Mouse (Mus musculus) kidney, postnatal 36 days (tissue): ENCODE measurements around the gene Prune1.
"Not testable (repeated sequence)": the region's sequence is repeated elsewhere in the genome, so short reads cannot be mapped to it uniquely, and the experiment has no call there.

ENCODE experiments used
- DNase-seq, 2 experiments: peaks; one replicate each; pipeline ENCODE4 v3.0.0; 2021 to 2022; ENCODE audit warnings: mixed read lengths in 2 of 2

The Prune1 gene

DNA sequence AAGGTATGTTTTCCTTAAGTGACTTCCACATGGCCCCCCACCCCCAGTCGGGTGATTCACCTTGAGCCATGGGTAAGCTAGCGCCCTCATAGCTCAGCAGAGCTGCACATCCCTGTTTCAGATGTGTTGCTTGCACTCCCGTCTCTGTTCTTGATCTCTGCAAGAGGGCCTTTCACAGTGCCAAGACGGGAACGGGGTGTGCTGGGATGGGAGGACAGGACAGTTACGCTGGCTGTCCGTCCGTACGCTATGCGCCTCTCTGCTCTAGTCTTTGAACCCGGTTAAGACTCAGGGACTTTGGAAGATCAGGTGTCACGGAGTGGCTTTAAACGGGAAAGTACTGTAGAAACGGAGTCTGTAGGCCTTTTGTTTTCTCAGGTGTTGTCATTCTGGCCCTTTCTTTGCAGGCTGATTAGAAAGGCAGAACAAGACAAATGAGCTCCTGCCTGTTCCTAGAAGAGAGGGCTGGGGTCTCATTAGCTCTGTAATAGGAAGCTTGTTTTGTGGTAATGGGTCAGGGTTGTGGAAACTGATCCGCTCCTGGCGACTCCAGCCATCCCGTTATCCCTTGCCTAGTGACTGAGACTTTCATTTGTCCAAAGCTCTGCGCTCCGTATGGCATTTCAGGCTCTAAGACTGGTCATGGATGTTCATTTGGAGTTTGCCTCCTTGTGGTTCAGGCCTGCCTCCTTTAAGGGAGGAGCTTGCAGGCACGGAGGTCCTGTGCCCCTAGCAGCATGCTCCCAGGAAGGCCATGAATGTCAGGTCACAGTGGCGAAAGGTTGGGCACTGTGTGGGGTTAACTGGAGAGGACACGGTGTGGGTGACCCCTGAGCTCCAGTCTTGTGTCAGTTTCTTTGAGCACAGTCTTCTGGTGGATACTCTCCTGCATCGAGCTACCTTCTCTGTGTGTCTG is 46.2 kb downstream of the Prune1 start:
- peak; percentile 29 to 61 for DNase-seq

DNA sequence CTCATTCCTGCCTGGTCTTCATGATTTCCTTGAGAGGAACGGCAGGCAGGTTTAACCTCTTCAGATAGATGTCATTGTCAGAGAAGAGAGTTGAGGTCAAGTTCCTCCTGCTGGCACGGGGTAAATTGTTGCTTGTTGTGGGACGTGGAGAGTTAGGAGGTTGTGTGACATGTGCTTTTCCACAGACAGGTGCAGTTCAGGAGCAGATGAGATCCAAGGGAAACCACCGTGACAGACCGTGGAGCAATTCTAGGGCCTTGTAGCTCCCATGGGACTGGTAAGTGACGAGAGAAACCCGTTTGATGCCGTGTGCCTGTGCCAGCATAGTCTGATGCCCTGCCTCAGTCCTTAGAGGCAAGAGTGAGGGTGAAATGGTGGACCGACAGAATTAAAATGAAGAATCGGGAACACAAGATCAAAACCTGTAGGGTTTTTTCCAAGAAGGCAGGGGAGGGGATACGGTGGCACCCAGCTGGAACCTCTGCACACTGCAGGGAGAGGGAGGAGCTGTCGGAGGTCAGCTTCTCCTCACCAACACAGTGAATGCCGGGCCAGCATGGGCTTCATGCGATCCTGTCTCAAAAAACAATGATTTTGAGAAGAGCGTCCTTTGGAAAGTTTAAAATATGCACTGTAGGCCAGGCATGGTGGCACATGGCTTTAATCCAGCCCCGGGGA is 48.4 kb downstream of the Prune1 start:
- DNase-seq: peak; percentile 43 to 63

DNA sequence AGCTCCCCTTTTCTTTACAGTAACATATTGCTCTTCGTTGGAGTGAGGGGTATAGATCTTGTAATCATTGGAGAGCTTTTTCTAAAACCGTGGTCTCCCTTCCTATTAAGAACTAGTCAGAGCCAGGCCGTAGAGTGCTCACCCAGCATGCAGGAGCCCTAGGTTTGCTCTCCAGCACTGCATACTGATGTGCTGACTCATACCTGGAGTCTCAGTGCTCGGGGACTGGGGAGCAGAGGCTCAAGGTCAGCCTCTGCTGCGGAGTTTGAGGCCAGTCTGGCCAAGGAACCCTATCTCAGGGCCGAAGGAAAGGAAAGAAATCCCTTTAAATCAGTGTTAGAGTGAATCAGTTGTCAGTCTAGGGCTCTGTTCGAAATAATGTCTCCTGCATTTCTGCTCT is 49.1 kb downstream of the Prune1 start:
- peak; percentile 64 to 80 for DNase-seq

DNA sequence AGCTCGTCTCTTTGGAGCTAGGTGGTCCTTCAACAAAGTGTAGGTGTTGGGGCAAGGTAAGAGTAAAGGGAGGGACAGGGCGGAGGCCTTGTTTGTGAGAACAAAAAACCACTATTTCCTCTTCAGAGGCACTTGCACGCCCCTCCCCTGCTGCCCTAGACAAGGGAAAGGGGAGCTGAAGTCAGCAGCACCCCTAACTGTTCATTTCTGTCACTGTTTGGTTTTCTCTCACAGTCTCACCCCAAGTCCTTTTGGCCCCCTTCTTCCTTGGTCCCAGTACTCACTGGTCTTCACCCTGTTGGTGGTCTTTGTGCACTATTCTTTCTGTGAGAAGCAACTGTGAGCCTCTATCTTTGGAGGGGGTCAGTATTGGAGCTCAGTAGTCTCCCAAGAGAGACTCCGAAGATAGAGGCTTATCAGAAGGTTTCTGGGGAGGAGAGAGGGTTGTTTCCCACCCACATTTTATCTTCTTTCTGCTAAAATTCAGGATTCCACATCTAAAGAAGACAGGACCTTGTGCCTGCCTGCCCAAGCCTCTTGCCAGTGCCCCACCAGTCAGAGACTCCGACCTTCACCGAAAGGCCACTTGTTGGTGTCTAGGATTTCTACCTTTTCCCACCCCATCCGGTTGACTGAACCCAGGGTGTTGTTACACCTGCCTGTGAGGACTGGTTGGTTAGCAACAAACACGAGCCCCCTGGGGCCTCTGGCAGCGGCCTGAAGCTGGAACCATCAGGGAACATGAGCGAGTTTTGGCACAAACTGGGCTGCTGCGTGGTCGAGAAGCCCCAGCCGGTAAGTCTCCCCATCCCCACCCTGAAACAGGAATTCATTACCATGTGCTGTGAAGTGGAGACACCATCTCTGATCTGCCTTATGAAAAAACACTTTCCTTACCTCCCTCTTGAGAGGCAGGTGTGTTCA is 50.3 kb downstream of the Prune1 start, which contains the start of gene Mllt11:
Gene Mllt11, minus strand, starts transcription at position 874 of the 924 bp plus-strand sequence.
- peak; percentile 41 to 48 for DNase-seq

DNA sequence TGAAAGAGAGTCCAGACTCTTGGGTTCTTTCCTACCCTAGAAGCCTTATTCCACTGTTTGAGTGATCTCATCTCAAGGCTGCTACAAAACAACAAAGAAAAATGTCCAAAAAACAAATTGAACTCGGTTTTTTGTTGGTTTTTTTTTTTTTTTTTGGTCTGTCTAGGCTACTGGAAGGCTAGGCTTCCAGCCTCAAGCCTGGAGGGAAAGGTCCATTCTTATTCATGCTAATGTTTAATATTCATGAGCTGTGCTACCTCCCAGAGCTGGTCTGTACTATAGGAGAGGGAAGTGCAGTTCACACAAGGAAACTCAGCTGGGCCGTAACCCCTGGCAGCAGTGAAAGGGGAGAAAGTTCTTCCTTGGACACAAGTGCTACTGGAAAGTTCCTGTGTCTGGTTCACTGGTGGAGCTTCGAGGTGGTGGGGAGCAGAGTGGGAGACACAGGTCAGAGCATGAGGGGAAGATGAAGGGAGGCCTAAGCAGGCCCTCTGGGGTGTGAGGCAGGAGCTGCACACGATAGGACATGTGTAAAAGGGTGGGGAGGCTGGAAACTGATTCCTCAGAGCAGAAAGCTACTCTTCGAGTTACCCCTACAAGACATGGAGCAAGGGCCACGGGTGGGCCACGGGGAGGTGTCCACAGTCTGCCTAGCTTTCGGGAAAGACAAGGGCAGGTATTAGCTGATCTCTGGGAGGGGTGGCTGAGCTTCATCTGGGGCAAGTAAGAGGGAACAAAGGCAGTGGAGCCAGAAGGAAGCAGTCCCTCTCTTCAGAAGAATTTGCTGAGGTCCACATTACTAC is 51.2 kb downstream of the Prune1 start:
- peak; percentile 55 to 67 for DNase-seq

DNA sequence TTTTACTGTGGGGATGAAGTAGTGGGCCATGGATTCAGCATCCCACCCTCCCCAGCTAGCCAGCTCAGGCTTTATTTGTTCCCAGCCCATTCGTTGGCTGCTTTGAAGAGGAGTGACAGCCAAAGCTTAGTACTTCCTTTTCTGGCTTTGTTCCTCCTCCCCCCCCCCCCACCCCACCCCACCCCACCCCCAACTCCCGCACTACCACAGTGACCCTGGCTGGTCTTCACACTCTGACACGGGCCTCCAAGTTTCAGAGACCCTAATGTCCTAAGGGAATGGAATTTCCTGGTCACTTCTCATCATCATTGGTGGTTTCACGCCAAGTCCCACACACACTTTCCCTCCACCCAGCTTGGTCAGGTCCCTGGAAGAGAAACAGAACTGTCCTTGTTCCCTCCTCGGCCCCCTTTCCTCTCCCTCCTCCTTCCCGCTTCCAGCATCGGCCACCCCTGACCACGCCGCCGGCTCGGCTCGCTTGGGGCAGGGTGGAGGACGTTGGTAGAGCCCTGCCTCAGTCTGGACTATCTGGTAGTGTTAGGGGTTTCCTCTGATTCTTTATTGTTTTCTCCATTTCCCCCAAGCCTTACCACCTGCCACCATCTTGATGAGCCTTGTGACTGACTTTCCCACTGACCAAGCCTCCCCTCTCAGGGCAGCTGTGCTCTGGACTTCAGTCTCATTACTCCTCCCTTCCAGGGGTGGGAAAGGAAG is 51.9 kb downstream of the Prune1 start:
- DNase-seq: peak; percentile 71 to 80

DNA sequence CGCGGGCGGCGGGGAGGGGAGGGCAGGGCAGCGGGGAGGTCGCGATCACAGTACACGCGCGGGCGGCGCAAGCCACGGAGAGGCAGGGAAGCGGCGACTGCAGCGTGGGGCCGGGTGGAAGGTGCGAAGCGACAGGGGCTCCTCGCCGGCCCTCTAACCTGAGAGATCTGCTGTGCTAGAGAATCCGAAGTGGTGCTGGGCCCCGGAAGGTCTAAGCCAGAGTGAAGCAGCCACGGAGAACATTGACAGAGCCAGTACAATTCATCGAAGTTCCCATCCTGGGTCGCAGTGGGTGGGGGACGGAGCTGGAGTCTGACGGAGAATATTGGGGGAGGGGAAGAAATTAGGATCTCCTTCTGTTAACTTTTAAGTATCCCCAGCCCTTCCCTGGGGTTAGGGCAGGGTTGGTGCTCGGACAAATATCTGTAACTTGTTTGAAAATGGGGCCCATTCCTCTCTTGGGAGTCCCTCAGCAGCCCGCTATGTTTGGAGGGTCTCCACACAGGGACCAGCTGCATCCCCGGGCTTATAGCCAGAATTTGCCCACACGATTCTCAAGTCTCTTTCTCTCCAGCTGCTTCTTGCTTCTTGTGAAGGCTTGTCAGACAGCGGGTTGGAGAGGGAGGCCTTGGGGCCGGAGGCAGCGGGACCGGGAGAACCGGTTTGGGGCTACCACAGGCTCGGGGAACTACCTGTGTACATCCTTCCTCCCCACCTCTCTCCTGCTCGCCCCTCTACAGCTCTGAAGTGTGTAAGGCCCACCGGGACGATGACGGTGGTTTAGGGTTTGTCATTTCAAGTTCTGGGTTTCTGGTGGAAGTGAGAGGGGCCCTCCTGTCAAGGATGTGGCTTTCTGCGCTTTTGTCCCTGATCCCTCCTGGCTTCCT is 52.7 kb downstream of the Prune1 start:
- peak; percentile 47 to 68 for DNase-seq

DNA sequence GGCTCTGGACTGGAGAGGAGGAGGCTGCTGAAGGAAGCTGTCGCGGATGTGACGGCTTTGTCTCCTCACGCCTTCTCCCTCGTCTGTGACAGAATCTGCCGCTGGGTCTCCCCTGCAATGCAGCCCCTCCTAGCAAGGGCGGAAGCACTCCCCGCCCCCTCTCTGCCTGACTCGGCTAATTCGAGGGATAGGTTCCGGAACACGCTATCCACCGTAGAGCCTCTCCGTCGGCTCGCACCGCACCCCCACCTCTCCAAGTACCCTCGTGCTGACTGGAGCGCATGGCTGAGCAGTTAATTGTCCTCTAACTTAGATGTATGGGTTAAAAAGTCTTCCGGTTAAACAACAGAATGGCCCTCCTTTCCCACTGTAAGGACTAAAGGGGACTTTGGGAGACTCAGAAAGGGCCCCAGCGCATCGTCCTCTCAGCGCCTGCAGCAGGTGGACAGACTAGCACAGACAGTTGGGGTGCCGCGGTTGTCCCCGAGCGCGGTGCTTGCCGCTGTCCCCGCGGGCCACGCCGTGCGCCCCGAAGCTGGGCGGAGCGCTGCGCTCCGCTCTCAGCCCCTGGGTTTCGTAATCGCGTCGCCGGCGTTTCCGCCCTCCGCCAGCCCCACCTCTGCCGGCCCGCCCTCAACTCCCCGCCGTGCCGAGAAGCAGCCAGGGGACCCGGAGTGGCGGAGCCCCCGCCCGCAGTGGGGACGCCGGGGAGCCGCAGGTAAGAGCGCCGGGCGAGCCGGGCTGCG is 53.6 kb downstream of the Prune1 start, which contains the start of gene Cdc42se1:
Gene Cdc42se1, plus strand, starts transcription at position 585 of the 746 bp plus-strand sequence.
- peak; percentile 88 to 92 for DNase-seq

DNA sequence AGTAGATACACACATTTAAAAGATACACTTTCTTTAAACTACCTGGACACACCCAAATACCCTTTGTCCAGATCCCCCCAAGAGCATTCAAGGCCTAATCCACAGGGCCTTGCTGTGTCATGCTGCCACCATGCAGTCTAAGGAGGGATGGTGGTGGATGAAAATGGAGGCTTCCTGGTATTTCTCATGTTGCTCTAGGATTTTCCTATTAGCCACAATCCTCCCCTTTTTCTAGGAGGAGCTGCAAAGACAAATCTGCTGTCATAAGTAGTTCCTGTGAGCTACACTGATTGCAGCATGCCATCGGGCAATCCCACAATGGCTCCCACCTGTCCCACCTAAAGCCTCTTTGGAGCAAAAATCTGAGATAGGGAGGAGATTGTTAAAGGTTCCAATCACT is 54.7 kb downstream of the Prune1 start:
- DNase-seq: no peak

DNA sequence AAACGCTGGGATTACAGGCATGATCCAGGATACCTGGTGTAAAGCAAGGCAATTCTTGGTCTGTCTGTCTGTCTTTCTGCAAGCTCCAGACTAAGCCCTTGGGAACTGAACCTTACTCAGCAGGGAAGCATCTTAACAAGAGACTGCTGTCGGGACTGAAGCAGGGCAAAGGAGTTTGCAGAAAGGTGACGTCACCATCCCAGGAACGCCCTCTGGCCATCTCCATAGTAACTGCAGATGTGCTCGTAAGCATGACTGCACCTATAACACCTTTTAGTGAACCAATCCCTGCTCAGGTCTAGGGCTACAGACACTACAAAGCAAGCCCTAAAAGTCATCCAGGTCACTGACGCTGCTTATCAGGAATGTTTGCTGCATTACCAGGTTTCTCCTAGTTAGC is 57.6 kb downstream of the Prune1 start:
- peak; percentile 69 to 77 for DNase-seq

DNA sequence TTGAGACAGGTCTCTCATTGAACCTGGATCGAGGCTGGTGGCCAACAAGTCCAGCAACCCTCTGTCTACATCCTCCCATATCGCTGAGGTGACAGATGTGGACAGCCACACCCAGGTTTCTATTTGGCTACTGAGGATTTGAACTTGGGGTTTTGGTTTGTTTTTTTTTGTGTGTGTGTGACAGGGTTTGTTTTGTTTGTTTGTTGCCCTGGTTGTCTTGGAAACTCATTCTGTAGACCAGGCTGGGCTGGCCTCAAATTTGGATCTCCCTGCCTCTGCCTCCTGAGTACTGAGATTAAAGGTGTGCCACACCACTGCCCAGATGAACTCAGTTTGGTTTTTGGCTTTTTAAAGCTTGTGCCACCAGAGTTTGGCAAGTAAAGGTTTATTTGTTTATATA is 58.8 kb downstream of the Prune1 start:
- DNase-seq: no peak

DNA sequence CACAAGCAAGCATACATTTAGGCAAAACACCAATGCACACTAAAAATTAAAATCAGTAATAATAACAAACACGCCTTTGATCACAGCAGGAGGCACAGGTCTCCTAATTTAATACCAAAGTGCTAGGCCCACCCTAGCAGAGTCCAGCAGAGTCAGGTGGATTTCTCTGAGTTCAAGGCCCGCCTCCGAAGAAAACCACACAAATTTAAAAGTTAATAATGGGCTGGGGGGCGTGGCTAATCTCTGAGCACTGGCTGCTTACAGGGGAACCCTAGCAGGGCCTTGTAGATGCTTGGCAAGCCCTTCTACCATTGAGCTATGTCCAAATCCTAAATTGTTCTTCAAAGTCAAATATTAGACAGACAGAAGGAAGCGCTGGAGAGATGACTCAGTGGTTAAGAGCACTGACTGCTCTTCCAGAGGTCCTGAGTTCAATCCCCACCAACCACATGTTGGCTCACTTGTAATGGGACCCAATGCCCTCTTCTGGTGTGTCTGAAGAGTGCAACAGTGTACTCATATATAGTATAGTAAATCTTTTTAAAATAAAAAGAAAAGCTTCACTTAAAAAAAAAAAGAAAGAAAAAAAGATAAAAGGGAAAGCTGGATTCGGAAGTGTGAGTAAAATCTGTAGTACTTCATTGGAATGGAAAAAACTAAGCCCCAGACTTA is 63.3 kb downstream of the Prune1 start:
- DNase-seq: peak in 1 of 2 experiments; percentile 61

DNA sequence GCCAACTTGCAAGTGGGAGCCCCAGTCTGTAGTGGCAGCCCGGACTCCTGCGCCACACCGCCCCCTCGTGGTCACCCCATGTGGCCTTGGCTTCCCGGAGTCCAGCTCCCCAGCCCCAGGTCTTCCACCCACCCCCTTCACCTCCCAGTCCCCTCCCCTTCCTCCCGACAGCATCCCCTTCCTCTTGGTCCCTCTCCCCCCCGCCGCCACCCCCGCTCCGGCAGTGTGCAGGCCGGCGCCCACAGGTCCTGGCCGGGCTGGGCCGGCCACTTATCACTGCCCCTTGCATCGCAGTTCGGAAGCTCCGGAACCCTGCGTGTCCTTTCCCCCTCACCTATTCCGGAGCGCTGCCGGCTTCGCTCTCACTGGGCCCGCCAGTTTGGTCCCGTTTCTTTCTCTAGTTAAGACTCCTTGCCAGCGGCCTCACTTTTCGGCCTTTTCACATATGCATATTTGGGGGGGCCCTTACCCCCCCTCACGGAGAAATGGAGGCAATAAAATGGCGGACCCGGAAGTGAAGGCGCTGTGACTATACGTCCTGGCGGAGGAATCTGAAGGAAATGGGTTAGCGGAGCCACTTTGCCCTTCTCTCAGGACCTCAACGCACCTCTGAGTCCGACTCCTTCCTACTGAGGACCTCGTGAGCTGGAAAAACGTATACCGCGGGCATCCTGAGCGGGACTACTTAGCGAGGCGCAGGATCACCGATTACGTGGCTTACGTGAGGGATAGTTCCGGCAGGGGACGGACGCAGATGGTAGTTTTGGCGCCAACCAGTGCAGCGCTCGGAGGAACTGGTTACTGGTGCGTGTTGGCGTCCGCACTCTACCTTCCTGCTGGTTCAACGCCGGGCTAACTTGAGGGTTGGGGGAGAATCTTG is 64.4 kb downstream of the Prune1 start, which contains the start of gene Gabpb2:
Gene Gabpb2, minus strand, starts transcription at position 662 of the 880 bp plus-strand sequence.
- DNase-seq: peak; percentile 96 to 99

DNA sequence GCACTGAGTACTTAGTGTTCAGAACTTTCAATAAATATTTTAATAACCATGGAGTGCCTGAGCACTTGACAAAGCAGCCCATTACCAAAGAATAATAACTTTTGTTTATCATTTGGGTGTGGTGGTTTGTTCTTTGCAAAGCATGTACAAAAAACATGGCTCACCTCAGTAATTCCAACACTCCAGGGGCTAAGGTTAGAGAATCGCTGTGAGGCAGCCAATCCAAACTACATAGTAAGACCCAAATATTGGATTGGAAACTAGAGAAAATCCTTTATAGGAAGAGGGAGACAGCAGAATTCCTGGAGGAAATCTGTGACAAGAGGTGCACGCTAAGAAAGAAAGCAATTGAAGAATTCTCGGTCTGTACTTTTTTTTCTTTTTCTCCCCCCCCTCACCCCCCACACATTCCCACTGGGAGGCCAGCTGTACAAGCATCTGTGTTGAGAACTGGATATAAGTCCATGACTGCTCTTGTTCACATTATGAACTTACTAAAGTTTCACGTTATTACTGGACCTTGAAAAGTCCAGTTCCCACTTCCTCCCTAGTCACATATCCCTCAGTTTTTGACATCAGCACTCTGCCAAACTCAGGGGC is 65.1 kb downstream of the Prune1 start:
- DNase-seq: no peak

DNA sequence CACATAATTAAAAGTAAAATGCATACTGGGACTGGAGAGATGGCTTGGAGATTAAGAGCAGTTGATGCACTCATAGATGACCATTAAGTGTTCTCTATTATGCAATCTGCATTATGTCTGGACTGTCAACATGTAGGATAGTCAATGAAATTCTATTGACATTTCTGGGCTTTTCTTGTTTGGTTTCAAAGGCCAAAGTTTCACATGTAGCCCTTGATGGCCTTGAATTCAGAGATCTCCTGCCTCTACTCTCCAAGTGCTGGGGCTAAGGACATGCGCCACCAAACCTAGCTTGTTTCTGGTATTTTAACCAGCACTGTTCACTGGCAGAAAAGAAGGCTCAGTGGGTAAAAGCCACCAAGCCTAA is 68.3 kb downstream of the Prune1 start:
- DNase-seq: no peak

DNA sequence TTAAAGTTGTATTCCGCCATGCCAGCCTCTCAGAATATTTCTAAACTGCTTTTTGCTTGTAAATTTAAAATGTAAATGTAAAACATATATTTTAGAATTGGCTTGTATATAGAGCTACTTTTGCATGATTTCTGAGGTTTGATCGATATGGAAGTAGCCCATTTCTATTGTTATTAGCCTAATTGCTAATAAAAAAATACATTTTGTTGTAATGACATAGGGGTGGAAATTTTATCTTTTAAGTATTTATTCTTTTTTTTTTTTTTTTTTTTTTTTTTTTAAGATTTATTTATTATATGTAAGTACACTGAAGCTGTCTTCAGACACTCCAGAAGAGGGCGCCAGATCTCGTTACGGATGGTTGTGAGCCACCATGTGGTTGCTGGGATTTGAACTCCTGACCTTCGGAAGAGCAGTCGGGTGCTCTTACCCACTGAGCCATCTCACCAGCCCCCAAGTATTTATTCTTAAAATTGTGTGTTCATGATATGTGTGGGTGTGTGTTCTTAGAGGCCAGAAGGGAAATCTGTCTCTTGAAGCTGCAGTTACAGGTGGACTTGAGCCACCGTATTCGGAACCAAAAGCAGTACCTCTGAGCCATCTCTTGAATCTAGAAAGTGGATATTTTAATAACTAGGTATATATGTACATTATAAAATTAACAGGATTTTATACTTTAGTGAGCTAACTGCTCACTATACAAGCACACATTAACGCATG is 68.8 kb downstream of the Prune1 start:
- not testable (repeated sequence) for DNase-seq
